Mouse (Mus musculus): ENCODE measurements around the gene Slc4a4. TPM values are rescaled to one million over a fixed set of nuclear protein-coding genes. Genes with fewer than 3 reads are reported as not detected.
A peak's percentile ranks its signal among the peaks of the same experiment; 100 is the strongest.

Slc4a4 gene
- polyA plus RNA-seq, 1 experiment from 2014 or later: 5.6 TPM

DNA sequence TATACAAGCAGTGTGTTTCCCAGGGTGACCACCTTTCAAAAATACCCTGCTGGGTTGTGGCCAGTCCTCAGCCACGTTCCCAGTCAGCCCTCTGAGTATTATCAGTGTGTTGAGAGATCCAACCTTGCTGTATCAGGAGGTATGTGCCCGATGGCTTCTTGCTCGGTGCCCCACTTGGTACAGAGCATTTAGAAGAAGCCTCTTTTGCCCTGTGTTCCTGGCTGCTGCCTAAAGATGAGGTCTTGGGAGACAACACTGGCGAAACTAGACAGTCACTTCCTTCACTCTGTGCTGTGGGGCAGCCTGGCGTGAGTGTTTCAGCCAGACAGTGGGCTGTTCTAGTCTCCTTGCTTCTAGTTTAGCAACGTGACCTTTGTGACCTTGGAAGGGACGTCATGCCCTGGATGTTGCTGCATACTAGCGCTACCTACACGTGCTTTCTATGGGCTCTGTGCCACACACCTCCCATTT, 29.9 kb downstream of the Slc4a4 start:
- Histone ChIP-seq H3K4me1 (replicated peaks) (peaks cover 16% of the 10 kb centered on the region), H3K4me2 (peak overlapping the region; percentile 4; the same call in 1 of the 2 replicates), H3K4me3 (no peak overlapping the region), H3K27ac (ENCODE audit: poor library complexity, severe bottlenecking) (peak overlapping the region; percentile 32; the same call in 1 of the 2 replicates), H3K9ac (no peak overlapping the region), H3K27me3 (replicated peaks) (no peaks in the 10 kb centered on the region), H3K36me3 (no peaks in the 10 kb centered on the region), H3K9me3 (replicated peaks) (no peaks in the 10 kb centered on the region)
- no peak; the same call in 1 of the 2 replicates for ATAC-seq (ENCODE audit: insufficient number of reproducible peaks, low FRiP score)
- 44% methylated on average over 9 of the region's 9 CpGs for WGBS

DNA sequence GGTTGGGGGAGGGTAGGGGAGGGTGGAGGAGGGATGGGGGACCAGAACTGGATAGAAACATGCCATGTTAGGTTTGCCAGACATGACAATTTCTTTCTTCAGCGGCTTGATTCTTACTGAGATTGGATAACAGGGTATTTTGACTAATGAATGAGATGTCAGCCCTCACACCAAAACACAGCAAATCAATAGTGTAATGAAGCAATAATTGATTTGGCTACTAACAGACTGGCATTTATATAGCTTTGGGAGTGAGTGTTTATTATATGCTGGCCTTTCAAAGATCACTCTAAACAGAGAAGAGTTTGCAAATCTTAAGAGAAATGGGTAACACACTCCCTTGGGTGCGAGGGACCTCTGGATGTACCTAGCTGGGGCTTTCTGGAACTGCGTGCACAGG, 30.6 kb downstream of the Slc4a4 start:
- WGBS: 82% methylated on average over 3 of the region's 3 CpGs
- Histone ChIP-seq H3K9me3 (replicated peaks) (no peaks in the 10 kb centered on the region), H3K4me2 (no peak overlapping the region), H3K4me3 (no peak overlapping the region), H3K27ac (ENCODE audit: poor library complexity, severe bottlenecking) (no peak overlapping the region), H3K4me1 (replicated peaks) (peaks cover 16% of the 10 kb centered on the region), H3K36me3 (no peaks in the 10 kb centered on the region), H3K27me3 (replicated peaks) (no peaks in the 10 kb centered on the region), H3K9ac (no peak overlapping the region)
- ATAC-seq (ENCODE audit: insufficient number of reproducible peaks, low FRiP score): no peak

DNA sequence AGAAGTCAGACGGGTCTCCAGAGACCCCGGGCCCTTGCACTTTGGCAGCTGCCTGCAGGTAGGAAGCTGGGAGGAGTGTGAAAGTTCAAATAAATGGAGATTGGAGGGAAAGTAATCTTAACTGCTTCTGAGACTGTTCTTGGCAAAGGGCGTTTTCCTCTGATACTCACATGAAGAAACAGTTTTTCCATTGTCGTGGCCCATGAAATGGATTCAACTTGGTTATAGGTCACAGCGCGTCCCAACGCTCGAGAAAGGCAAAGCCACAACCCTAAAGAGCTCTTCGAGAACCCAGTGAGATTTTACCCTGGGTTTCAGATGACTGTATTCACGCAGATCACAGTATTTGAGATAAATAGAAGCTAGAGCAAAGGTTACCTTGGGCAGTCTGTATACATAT, 31.0 kb downstream of the Slc4a4 start:
- H3K4me2 ChIP-seq: no peak overlapping the region
- 77% methylated on average over 10 of the region's 10 CpGs for WGBS
- H3K9ac ChIP-seq: no peak overlapping the region
- no peaks in the 10 kb centered on the region for H3K9me3 ChIP-seq (replicated peaks)
- H3K36me3 ChIP-seq: no peaks in the 10 kb centered on the region
- H3K27me3 ChIP-seq (replicated peaks): no peaks in the 10 kb centered on the region
- H3K27ac ChIP-seq (ENCODE audit: poor library complexity, severe bottlenecking): no peak overlapping the region
- no peak for ATAC-seq (ENCODE audit: insufficient number of reproducible peaks, low FRiP score)
- no peak overlapping the region for H3K4me3 ChIP-seq
- H3K4me1 ChIP-seq (replicated peaks): peaks cover 14% of the 10 kb centered on the region

DNA sequence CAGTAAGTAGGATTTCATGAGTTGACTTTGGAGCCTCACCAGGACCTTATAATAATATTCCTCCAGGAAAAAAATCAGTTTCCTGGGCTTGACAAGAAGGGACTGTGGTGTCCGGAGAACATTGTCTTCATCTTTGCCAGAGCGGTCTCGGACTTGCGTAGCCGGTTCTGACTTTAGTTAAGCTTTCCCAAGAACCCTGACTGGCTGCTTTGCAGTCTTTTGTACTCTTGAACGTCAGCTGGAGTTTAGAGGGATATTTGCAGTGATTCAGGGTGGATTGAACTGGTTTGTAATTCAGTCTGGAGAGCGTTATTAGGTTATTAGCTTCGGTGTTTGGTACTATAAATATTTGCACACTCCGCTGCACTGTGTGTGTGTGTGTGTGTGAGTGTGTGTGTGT, 31.9 kb downstream of the Slc4a4 start:
- WGBS: 84% methylated on average over 9 of the region's 9 CpGs
- no peak overlapping the region for H3K9ac ChIP-seq
- H3K4me2 ChIP-seq: no peak overlapping the region
- H3K27me3 ChIP-seq (replicated peaks): no peaks in the 10 kb centered on the region
- H3K4me3 ChIP-seq: no peak overlapping the region
- H3K9me3 ChIP-seq (replicated peaks): no peaks in the 10 kb centered on the region
- no peak overlapping the region for H3K27ac ChIP-seq (ENCODE audit: poor library complexity, severe bottlenecking)
- no peak for ATAC-seq (ENCODE audit: insufficient number of reproducible peaks, low FRiP score)
- peaks cover 11% of the 10 kb centered on the region for H3K4me1 ChIP-seq (replicated peaks)
- H3K36me3 ChIP-seq: no peaks in the 10 kb centered on the region

DNA sequence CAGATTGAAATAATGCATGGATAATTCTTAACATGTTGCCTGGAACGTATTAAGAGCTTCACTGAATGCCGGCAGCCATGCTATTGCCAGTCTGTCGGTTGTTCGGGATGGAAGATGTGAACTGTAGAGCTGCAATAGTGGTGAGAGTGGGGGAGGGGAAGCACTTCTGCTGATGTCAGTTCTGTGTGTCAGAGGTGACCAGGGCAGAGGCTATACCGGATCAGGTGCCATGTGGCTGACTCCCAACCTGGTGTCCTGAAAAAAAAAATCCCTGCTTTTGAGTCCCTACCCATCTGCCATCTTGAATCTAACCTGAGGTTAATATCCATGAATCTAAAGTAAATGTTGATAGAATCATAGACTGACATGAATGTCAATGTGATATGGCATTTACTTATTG, 39.0 kb downstream of the Slc4a4 start:
- WGBS: 84% methylated on average over 5 of the region's 5 CpGs
- no peak overlapping the region for H3K4me3 ChIP-seq
- no peak for ATAC-seq (ENCODE audit: insufficient number of reproducible peaks, low FRiP score)
- H3K27ac ChIP-seq (ENCODE audit: poor library complexity, severe bottlenecking): no peak overlapping the region
- peaks cover 21% of the 10 kb centered on the region for H3K4me1 ChIP-seq (replicated peaks)
- H3K9ac ChIP-seq: no peak overlapping the region
- no peaks in the 10 kb centered on the region for H3K36me3 ChIP-seq
- no peaks in the 10 kb centered on the region for H3K27me3 ChIP-seq (replicated peaks)
- no peaks in the 10 kb centered on the region for H3K9me3 ChIP-seq (replicated peaks)
- H3K4me2 ChIP-seq: no peak overlapping the region

DNA sequence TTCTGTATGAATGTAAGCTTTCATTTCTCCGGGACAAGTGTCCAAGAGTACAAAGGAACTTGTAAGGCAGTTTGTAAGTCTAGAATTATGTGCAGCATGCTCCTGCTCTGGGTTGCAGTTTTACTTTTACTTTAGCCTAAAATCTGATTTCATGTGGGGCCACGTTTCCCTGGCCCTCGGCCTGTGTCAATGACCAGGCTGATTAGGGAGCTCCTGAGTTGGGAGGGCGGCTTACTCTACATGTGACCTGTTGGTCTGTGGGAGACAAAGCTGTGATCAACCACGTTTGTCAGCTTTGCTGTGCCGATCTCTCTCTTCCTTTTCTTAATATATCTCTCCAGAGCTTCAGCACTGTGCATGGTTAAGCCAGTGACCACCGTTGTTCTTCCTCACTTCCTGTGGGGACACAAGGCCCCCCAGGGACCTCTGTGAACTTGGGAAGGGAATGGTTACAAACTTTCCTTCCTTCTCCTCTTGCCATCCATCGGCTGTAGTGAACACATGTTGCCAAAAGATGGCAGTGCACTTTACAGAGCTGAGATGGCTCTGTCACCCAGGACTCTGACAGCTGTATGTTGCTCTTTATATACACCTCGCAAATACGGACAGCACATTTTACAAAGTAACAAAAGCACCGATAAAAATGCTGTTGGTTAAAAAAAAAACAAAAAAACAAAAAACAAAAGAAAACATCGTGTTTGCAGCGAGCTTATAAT, 41.7 kb downstream of the Slc4a4 start:
- Histone ChIP-seq H3K36me3 (no peaks in the 10 kb centered on the region), H3K4me1 (replicated peaks) (peaks cover 43% of the 10 kb centered on the region), H3K9me3 (replicated peaks) (no peaks in the 10 kb centered on the region), H3K9ac (peak overlapping the region; percentile 17; the same call in 1 of the 2 replicates), H3K27me3 (replicated peaks) (no peaks in the 10 kb centered on the region), H3K4me2 (no peak overlapping the region), H3K27ac (ENCODE audit: poor library complexity, severe bottlenecking) (no peak overlapping the region), H3K4me3 (no peak overlapping the region)
- ATAC-seq (ENCODE audit: insufficient number of reproducible peaks, low FRiP score): no peak
- 42% methylated on average over 13 of the region's 13 CpGs for WGBS

DNA sequence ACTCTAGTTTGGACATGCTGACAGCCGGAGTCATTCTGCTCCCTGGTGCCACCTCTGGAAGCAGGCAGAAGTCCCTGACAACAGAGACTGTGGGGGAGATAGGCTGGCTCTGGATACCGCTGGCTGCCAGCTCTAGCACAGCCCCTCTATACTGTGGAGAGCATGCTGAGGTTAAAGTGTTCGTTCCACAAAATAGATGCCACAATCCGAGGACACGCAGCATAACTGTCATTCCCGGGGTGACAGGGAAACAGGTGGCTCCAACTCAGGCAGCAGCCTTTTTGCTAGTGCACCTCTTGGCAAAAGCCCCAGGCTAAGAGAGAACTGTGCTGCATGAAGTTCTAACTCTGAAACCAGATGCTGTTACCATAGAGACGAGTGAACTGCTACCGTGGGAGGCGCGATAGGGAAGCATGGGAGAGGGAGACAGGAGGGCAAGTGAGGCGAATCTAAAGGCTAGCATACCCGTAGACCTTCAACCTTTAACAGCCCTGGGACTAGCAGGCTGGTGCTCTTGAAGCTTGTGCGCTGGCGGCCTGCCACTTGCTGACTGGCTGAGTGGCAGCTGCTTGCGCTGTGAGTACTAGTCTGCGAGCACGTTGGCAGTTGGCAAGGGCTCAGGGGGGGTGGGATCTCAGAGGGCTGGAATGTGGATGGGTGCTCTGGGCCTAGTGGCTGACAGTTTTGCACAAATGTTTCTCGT, 42.9 kb downstream of the Slc4a4 start:
- H3K4me1 ChIP-seq (replicated peaks): peaks cover 54% of the 10 kb centered on the region
- peak; percentile 86 for ATAC-seq (ENCODE audit: insufficient number of reproducible peaks, low FRiP score)
- no peaks in the 10 kb centered on the region for H3K9me3 ChIP-seq (replicated peaks)
- H3K27ac ChIP-seq (ENCODE audit: poor library complexity, severe bottlenecking): peak overlapping the region; percentile 95
- peak overlapping the region; percentile 53 for H3K4me2 ChIP-seq
- no peaks in the 10 kb centered on the region for H3K36me3 ChIP-seq
- peak overlapping the region; percentile 12; the same call in 1 of the 2 replicates for H3K9ac ChIP-seq
- 28% methylated on average over 18 of the region's 18 CpGs for WGBS
- H3K27me3 ChIP-seq (replicated peaks): no peaks in the 10 kb centered on the region
- peak overlapping the region; percentile 15 for H3K4me3 ChIP-seq

DNA sequence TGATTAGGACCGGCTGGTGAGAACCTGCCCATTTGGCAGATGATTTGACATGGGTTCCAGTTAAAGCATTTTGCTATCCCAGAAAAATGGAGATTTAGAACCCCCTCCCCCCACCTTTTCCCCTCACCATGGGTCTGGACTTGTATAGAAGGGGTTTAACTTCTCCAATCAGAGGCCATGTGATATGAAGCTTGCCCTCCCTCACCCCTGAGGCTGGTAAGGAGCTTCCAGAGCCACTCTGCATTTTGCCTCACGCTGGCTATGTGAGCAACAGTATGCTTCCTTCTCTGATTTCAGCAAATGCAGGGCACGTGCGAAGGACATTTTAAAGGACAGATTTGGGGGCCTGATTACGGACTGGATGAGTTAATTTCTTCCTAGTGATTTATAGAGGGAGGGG, 43.5 kb downstream of the Slc4a4 start:
- WGBS: 33% methylated on average over 5 of the region's 5 CpGs
- ATAC-seq (ENCODE audit: insufficient number of reproducible peaks, low FRiP score): peak; percentile 26; the same call in 1 of the 2 replicates
- Histone ChIP-seq H3K4me1 (replicated peaks) (peaks cover 60% of the 10 kb centered on the region), H3K9ac (no peak overlapping the region; the same call in 1 of the 2 replicates), H3K27me3 (replicated peaks) (no peaks in the 10 kb centered on the region), H3K4me3 (no peak overlapping the region), H3K9me3 (replicated peaks) (no peaks in the 10 kb centered on the region), H3K4me2 (peak overlapping the region; percentile 53), H3K27ac (ENCODE audit: poor library complexity, severe bottlenecking) (peak overlapping the region; percentile 95), H3K36me3 (no peaks in the 10 kb centered on the region)

DNA sequence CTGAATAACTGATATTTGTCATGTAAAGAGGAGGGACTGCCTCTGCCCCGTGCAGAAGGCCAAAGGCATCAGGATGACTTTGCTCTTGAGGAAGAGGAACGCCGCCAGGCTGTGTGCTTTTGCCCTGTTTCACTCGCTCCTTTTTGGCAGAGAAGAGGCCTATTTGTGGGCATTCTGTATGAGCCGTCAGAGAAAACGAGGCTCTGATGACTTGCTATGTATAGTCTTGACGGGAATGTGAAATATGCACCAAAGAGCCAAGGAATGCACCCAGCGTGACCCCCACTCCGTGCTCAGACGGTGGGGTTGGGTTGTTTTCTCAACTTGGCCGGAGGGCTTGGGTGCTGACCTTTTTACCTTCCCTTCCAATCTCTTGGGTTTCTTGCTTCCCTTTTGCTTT, 44.0 kb downstream of the Slc4a4 start:
- Histone ChIP-seq H3K36me3 (no peaks in the 10 kb centered on the region), H3K27ac (ENCODE audit: poor library complexity, severe bottlenecking) (peak overlapping the region; percentile 95), H3K4me1 (replicated peaks) (peaks cover 65% of the 10 kb centered on the region), H3K4me3 (no peak overlapping the region), H3K9ac (no peak overlapping the region), H3K9me3 (replicated peaks) (no peaks in the 10 kb centered on the region), H3K4me2 (peak overlapping the region; percentile 53), H3K27me3 (replicated peaks) (no peaks in the 10 kb centered on the region)
- ATAC-seq (ENCODE audit: insufficient number of reproducible peaks, low FRiP score): no peak
- 31% methylated on average over 11 of the region's 11 CpGs for WGBS

DNA sequence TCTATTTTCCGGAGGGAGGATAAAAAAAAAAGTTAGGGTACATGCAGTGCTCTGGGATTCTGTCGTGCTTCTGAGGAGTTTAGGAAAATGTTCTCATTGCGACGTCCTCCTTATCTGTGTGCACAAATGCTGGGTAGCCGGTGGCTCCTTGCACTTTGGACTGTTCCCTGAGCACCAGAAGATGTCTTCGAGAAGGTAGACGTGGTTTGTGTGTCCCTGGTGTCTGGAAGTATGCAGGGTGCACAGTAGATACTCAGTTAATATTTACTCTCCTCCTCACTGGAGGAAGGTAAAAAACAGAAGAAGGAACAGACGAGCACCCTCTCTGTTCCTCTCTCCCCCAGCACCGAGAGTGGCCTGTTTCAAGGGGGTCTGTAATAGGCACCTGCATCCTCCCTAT, 44.6 kb downstream of the Slc4a4 start:
- Histone ChIP-seq H3K27ac (ENCODE audit: poor library complexity, severe bottlenecking) (peak overlapping the region; percentile 95), H3K9me3 (replicated peaks) (no peaks in the 10 kb centered on the region), H3K36me3 (no peaks in the 10 kb centered on the region), H3K4me3 (no peak overlapping the region), H3K4me1 (replicated peaks) (peaks cover 67% of the 10 kb centered on the region), H3K27me3 (replicated peaks) (no peaks in the 10 kb centered on the region), H3K9ac (no peak overlapping the region), H3K4me2 (no peak overlapping the region)
- 69% methylated on average over 9 of the region's 9 CpGs for WGBS
- no peak for ATAC-seq (ENCODE audit: insufficient number of reproducible peaks, low FRiP score)

DNA sequence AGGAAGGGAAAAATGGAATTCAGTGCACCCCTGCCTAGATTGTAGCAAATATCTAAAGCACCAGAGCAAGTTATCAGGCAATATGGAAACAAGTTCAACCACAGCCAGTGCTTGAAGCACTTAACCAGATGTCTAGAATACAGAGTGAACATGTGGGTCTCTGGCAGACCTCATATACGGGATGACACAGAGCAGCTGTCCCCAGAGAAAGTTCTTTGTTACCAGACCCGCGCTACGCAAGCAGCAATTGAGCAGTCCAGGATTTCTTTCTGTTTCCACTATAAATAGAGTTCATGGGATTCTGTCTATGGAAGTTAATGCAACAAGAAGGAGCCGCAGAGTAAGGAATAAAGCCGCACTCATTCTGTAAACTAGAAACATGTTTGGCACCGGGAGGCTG, 46.8 kb downstream of the Slc4a4 start:
- Histone ChIP-seq H3K9me3 (replicated peaks) (no peaks in the 10 kb centered on the region), H3K4me1 (replicated peaks) (peaks cover 66% of the 10 kb centered on the region), H3K27ac (ENCODE audit: poor library complexity, severe bottlenecking) (peak overlapping the region; percentile 27), H3K36me3 (no peaks in the 10 kb centered on the region), H3K27me3 (replicated peaks) (no peaks in the 10 kb centered on the region), H3K9ac (no peak overlapping the region), H3K4me2 (0 out of 2 replicates have a peak overlapping the region, but pooled peaks have one; percentile 20), H3K4me3 (no peak overlapping the region)
- no peak for ATAC-seq (ENCODE audit: insufficient number of reproducible peaks, low FRiP score)
- 47% methylated on average over 7 of the region's 7 CpGs for WGBS

All from heart, embryonic 12.5 days (tissue).